Mouse (Mus musculus): ENCODE results near the gene Sytl3.
"Not testable (repeated sequence)": the region's sequence is repeated elsewhere in the genome, so short reads cannot be mapped to it uniquely, and the experiment has no call there.

The Sytl3 gene

DNA sequence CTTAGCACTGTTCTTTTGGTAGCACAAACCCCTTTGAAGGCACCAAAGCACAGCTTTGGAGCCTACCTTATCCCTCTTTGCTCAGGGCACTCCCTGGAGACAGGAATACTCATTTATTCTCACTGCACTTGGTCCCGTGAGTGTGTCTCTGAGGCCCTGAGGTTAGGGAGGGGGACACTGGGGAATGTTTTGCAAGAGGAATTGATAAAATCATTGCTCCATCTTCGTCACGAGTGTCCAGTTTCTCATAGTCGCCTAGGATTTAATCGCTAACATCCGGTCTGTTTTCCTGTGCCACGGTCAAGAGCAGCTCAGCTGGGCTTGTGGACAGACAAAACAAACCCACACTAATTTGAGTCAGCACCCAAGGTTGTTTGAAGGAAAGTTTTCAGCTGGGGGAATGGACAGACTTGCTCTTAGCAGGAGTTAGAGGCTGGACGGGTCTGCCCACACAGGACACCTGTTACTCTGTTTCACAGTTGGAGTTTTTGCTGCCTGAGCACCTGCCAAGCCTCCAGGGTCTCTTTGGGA lies 26.5 kb downstream of the Sytl3 start:
- not testable (repeated sequence) for ATAC-seq (ENCODE audit: insufficient number of reproducible peaks, low FRiP score, low TSS enrichment)

DNA sequence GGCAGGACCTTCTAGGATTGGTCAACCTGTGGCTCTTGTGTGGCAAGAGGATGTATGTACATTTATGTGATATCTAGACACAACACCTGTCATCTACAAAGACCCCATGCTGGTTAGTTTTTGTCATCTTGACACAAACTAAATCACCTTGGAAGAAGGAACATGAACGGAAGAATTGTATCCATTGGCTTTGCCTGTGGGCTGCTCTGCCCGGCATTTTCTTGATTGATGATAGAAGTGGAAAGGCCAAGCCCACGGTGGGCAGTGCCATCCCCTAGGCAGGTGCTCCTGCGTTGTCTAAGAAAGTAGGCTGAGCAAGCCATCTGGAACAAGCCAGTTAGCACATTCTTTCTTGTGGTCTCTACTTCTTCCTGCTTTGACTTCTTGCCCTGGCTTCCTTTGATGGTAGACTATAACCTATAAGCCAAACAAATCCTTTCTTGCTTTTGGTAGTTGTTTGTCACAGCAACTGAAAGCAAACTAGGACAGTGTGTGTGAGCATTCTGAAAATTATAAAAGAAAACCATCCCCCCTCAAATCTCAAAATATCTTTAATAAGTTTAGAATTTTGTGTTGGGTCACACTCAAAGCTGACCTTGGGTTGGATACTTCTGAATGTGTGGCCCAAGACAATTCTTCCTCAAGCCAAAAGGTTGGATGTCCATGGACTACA lies 27.5 kb downstream of the Sytl3 start:
- not testable (repeated sequence) for ATAC-seq (ENCODE audit: insufficient number of reproducible peaks, low FRiP score, low TSS enrichment)

DNA sequence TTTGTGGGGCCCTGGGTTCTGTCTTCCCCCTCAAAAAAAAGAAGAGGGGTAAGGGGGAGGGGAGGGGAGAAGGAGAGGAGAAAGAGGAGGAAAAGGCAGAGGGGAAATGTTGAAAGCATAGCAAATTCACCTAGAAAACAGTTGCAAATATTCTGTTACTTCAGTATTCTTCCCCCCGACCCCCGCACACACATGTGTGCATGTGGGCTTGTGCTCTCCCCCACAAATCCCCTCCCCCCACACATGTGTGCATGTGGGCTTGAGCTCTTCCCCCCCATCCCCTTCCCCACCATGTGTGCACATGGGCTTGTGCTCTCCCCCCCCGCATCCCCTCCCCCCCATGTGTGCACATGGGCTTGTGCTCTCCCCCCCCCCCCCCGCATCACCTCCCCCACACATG lies 30.5 kb downstream of the Sytl3 start:
- ATAC-seq (ENCODE audit: insufficient number of reproducible peaks, low FRiP score, low TSS enrichment): not testable (repeated sequence)

DNA sequence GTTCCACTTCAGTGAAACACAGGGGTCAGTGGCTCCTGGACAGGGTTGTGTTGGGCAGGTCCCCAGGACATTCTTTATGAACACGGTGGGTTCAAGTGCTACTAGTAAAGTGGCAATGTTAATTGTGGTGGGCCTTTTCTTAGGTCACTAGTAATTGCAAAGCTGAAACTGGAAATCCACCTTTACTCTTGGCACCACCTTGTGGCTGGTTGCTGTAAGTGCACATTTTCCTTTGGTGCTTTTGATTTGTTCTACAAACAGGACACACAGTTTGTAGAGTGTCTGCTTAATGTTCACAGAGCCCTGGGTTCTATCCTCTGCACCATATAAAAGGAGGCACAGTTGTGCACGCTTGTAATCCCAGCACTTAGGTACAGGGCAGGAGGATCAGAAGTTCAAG lies 32.7 kb downstream of the Sytl3 start:
- not testable (repeated sequence) for ATAC-seq (ENCODE audit: insufficient number of reproducible peaks, low FRiP score, low TSS enrichment)

DNA sequence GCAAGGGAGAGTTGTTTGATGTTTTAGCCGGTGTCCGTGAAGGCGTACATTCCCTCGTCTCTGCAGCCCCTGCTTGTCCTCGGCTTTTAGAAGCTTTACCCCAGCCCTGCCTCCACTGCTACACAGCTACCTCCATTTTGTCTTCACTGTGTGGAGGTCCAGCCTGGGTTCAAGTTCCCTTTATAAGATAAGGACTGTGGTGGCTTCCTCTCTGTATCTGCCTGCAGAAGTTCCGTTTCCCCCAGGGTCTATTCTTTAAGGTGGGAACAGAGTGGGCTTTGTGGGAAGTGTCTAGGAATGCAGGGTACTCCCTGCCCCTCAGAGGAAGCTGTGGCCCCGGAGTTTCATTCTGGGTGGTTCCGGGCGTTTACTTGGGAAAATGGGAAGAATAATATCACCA lies 36.8 kb downstream of the Sytl3 start:
- ATAC-seq (ENCODE audit: insufficient number of reproducible peaks, low FRiP score, low TSS enrichment): not testable (repeated sequence)

DNA sequence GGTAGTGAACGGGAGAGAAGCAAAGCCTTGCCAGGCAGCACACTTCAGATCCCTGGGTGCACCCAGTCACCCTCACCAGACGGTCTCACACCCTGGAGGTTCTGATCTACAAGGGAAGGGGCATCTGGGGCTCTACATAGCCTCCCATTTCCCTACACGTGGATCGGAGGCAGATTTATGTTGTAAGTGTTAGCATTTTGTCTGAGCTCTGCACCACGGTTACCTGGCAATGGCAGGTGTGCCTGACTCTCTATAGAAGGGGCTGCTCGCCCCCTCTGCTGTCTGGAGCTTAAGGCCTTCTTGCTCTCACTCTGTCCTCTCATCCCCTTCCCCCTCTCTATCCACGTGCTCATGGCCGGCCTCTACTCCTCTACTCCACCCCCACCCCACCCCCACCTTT lies 37.6 kb downstream of the Sytl3 start:
- ATAC-seq (ENCODE audit: insufficient number of reproducible peaks, low FRiP score, low TSS enrichment): not testable (repeated sequence)

DNA sequence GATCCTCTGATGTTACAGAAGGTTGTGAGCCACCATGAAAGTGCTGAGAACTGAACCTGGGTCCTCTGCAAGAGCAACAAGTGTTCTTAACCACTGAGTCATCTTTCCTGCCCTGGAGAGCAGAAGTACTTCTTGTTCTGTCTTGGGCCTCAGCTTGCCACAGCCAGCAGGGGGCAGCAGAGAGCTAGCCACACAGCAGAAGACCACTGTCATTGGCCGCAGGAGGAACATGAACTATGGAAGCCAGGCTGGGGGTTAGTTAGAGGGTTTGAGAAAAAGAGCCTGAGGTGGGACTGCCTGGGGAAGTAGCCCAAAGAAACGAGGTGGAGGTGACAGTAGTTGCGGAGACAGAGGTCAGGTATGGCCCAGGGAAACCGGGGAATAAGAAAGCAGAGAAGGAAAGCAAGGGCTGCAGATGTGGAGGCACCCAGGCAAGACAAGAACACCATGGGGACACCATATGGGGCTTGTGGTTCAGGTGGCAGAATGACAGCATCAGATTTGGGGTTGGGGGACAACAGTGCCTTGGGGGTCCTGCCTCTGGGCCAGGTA lies 38.4 kb downstream of the Sytl3 start:
- ATAC-seq (ENCODE audit: insufficient number of reproducible peaks, low FRiP score, low TSS enrichment): peak; percentile 65

DNA sequence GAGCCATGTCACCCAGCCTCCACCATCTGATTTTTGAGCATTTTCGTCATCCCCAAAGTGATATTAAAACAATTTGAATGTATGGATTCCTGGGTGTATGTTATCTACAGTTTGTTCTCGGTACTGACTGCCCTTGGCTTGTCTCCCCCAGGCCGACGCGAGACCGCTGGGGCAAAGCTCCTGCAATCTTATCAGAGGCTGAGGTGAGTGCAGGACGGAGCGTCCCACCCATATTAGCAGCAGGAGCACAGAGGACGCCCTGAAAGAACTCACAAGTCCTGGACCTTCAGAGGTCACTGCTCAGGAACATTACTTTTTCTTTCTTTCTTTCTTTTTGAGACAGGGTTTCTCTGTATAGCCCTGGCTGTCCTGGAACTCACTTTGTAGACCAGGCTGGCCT lies 40.6 kb downstream of the Sytl3 start:
- ATAC-seq (ENCODE audit: insufficient number of reproducible peaks, low FRiP score, low TSS enrichment): not testable (repeated sequence)

DNA sequence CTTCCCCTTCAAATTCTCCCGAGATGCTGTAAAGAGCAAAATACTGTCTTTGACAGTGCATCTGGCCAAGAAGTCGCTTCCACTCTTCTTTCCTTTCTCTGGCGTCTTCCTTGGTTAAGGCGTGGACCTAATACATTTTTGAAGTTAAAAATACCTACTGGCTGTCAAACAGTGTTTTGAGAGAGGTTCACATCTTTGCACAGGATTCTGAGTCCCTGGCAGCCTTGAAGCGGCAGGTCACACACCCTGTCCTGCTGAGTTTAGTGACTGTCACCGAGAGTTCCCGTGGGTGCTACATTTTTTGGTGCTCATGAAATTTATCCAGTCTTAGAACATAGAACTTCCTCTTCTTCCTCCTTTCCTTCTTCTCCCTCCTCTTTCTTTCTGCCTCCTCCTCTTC lies 41.2 kb downstream of the Sytl3 start:
- not testable (repeated sequence) for ATAC-seq (ENCODE audit: insufficient number of reproducible peaks, low FRiP score, low TSS enrichment)

DNA sequence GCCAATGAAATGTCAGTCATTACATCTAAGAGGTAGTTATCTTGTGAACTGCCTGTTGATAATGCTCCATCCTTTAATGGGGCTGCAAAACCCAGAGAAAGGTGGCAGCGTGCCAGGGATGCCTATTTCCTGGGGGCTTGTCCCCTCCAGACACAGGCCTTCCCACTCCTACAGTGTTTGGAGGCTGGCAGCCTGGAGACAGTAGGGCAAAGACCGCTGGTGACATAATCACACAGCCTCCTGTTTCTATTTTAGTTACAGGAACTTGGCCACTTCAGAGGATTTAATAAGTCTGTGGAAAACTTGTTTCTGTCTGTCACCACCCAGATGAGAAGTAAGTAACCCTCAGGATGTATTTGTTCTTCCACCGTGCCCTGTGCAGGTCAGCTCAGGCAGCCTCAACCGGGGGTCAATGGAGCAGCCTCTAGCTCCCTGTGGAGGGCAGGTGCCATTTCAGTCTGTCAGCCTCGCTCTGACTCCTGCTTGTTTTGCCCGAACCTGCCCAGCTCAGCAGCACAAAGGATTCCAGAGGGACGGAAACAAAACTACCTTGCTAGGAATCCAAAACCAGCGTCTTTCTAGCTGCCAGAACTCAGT lies 43.8 kb downstream of the Sytl3 start:
- not testable (repeated sequence) for ATAC-seq (ENCODE audit: insufficient number of reproducible peaks, low FRiP score, low TSS enrichment)

DNA sequence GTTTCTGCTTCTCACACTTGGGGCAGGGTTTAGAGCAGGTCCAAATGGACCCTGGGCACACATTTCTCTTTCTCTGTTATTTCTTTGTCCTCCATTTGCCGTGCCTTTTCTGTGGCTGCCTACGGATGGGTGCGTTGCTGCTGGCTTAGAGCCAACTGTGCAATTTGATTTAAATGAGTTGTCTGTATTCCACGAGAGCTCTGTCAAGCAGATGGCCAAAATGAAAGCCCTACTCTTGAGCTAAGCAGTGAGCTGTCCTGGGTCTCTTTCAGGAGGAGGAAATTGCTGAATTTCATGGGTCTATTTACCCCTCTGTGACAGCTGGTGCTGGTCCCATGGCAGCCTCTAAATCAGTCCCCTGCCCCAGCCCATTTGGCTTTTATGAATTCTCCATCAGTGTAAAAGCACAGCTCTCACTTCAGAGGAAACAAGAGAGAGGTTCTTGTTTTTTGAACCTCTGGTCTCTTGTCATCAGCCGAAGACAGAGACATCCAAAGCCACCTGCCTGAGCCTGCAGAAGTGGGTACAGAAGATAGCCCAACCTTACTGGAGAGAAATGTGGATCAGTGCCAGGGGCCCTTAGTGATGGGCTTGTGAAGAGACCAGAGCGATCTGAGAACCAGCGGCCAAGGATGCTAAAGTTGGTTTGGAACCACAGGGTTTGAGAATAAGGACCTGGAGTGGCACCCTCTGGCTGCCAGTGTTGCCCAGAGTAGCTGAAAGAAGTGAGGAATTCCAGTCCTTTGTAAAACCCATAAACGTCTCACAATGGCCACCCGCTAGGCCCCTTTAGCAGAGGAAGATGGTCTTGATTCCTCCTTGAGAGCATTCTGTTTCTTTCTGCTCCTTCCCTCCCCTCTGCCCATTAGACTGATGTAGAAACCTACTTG lies 44.7 kb downstream of the Sytl3 start:
- ATAC-seq (ENCODE audit: insufficient number of reproducible peaks, low FRiP score, low TSS enrichment): not testable (repeated sequence)

DNA sequence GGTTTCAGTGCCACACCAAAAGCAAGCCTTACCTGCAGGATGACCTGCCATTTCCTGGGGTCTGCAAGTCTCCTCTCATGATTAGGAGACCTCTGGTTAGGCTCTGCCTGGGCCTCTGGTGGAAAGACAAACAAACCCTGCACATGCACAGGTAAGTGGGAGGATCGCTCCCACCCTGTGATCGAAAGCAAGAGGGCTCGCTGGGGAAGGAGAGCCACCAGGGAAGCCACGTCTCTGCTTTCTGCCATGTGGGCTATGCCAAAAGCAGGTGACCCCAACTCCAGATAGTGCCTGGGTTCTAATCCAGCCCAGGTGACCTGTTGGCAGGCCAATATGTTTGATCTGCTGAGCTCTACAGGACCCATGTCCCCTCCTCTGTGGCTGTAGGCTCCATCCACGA lies 47.6 kb downstream of the Sytl3 start:
- not testable (repeated sequence) for ATAC-seq (ENCODE audit: insufficient number of reproducible peaks, low FRiP score, low TSS enrichment)

DNA sequence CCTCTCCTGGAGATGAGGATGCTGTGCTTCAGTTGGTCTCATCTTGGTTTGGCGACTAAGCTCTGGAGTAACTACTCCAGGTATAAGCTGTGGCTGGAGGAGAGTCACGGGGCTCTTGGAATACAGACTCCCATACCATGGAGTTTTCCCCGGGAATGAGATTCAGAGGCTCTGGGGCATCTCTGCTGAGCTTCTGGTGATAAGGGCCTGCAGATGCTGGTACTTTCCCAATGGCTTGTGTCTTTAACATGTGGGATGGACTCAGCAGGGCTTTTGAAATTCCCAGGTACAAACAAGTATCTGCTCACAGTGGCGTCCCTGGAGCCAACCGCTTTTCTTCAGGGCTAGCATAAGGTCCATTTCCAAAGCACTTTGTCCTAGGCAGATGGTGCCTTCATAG lies 48.5 kb downstream of the Sytl3 start:
- ATAC-seq (ENCODE audit: insufficient number of reproducible peaks, low FRiP score, low TSS enrichment): not testable (repeated sequence)

DNA sequence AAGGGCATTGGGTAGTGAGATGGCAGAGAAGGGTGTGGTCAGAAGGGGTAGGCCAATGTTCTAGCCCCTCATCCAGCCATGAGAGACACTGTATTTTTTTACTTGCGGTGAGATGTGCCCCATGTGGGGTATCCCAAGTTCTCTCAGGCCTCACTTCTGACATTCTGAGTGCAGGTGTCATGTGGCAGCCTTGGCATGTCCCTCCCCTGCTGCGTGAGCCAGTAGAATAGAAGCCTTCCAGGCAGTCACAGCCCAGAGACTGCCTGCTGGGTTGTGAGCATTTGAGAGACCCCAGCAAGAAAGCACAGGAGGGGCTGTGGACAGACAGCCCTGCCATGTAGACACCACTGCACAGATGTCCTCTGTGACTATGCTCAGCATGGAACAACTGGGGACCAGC lies 49.3 kb downstream of the Sytl3 start:
- ATAC-seq (ENCODE audit: insufficient number of reproducible peaks, low FRiP score, low TSS enrichment): not testable (repeated sequence)

DNA sequence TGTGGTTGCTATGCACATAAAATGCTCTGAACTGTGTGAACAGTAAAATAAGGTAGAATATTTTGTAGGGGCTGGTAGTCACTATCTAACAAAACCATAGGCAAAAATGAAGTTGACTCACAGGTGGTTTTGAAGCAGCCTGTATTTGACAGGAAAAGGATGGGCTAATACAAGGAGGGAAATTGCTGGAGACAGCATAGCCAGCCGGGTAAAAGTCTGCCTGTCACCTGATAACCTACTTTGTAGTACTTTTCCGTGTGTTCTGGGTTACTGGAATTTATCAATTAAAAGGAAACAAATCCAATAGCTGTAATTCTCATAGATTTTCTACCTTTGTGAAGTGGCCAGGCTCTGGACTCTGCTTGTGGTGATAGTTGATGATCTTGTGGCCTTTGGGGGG lies 54.6 kb downstream of the Sytl3 start:
- ATAC-seq (ENCODE audit: insufficient number of reproducible peaks, low FRiP score, low TSS enrichment): not testable (repeated sequence)

DNA sequence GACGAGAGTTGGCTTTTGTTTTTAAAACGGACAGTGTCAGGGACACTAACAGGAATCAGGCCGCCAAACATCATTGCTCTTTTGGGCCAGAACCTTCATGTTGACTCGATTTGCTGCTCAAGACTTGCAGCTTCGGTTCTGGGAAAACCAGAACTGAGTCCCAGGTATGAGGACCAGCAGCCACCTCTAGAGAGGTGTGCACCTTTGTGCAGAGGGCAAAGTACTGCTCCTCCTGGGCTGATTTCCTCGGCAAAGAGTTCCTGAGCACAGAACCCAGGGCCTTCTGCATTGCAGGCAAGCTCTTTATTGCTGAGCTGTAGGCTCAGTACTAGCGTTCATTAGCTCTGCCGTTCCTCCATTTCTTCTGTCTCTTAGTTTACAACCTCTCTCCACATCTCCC lies 55.1 kb downstream of the Sytl3 start:
- not testable (repeated sequence) for ATAC-seq (ENCODE audit: insufficient number of reproducible peaks, low FRiP score, low TSS enrichment)

DNA sequence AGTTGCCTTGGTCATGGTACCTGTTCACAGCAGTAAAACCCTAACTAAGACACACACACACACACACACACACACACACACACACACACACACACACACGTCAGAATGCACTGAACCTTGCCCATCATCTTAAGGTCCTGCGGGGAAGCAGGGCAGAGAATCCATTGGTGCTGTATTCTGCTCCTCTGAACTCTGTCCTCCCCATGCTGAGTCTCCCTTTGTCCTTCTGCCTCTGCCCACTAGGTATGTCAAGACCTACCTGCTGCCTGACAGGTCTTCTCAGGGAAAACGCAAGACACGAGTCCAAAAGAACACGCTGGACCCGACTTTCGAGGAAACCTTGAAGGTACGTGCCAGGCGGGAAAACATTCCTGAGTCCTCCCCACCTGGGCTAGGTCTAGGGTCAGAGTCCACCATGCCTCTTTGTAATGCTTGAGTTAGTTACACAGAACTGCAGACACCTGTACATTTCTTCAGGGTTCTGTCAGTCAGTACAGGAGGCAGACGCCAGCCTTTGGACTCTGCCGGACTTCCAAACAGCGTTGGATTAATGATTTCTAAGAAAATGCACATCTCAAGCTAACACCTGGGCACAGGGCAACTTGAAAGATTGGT lies 69.2 kb downstream of the Sytl3 start:
- no peak for ATAC-seq (ENCODE audit: insufficient number of reproducible peaks, low FRiP score, low TSS enrichment)

DNA sequence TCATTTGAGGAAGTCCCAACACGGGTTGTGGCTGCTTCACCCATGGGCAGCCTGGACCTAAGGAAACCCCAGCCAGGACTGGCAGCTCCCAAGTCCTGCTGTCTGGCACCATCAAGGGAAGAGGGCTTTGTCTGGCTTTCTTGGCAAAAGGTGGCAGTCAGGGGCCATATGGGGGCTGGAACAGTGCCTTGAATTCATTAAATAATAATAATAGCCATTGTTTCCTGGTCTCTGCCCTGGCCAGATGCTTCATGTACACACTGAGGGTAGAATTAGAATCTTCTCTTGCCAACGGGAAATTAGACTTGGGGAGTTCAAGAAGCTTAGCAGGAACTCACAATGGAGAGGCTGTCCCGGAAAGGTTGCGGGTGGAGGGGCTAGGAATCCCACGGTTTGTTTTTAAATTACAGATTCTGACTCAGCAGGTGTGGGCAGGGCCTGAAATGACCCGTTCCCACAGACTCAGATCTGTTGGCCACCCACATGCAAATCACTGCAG lies 70.4 kb downstream of the Sytl3 start:
- ATAC-seq (ENCODE audit: insufficient number of reproducible peaks, low FRiP score, low TSS enrichment): no peak

DNA sequence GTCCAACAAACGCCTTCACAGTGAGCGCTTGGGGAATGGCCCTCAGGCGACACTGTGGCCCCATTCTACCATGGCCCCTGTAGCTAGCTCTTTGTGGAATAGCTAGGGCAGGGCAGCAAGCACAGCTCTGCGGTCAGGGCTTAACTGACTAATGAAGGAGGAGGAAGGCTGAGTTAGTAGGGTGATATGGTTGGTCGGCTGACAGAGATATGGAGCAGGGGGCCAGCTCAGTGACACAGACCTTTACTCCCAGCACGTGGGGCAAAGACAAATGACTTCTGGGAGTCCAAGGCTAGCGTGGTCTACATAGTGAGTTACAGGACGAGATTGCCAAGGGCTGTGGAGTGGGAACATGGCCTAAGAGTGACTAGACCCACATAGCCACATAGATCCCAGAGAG lies 72.2 kb downstream of the Sytl3 start:
- ATAC-seq (ENCODE audit: insufficient number of reproducible peaks, low FRiP score, low TSS enrichment): no peak

DNA sequence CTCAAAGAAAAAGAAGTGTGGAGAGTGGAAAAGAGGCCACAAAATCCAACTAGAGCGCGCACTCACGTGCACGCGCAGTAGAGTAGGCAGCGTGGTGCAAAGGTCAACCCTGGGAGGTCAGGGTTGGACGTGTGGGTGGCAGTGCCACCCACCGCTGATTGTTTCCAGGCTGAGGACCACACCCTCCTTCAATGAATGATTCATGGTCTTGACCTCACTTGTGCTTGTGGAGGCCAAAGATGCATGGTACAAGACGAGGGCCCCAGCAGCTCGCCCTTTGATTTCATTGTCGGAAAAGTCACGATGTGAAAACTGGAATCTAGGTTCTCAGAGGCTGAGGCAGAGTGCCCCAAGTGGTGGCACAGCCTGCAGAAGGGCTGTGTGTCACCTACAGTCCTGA lies 72.7 kb downstream of the Sytl3 start:
- ATAC-seq (ENCODE audit: insufficient number of reproducible peaks, low FRiP score, low TSS enrichment): no peak
